Mouse (Mus musculus) E14TG2a.4 (cell line): ENCODE measurements around the gene Frem2.

Source experiments
- CTCF ChIP-seq: conservative IDR thresholded peaks from 2 replicates; pipeline ENCODE4 v1.5.1; 2014; ENCODE audit warnings: low read length
- NANOG ChIP-seq: IDR thresholded peaks from 2 replicates; pipeline ENCODE4 v1.6.1; 2014; ENCODE audit warnings: borderline replicate concordance, low read length, mixed read lengths

DNA sequence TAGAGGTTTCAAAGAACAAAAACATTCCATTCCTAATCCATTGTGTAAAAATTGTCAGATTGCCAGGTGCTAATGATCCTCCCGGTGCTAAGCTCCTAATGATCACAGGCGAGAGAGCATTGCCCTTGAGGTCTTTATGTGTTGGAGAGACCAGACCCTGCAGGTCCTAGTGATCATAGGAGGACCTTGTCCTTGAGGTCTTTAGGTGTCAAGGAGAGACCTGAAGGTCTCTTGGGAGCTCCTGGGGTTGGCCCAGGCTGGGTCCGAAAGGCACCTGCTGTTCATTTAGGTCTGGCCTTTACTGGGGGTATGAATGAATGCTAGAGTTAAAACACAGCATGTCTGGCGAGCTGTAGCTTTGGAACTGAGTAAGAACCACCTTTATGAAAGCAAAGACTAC lies 183.0 kb downstream of the Frem2 start:
- TF ChIP-seq CTCF (no peak), NANOG (no peak)
